Comparison of ENCODE assay signal across 8 mouse cellular contexts in the genomic region with DNA sequence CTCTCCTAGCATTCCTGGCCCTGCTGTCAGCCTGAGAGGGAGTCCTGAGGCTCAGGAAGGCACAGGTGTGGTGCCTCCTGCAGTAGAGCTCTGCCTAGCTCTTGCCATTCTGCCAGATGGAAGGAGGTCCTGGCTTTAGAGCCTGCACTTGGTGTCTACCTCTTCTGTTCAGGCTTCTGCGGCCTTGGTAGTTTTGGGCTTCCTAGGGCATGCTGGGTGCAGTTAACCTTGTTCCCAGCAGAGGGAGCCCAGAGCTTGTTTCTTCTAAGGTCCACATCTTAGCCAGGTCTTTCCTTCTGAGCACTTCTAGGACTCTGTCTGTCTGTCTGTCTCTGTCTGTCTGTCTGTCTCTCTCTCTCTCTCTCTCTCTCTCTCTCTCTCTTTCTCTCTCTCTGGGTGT. TPM values are rescaled to one million over a fixed set of nuclear protein-coding genes. Genes with fewer than 3 reads are reported as not detected.
DNase-seq lines count a peak whose midpoint lies in the region; TF ChIP-seq lines count a peak whose summit lies in the region.

No protein-coding gene starts in this region.

- DNase-seq in gastrocnemius, adult 2 months: peak; percentile 55
- DNase-seq in gastrocnemius, adult 8-10 months (ENCODE audit: low spot score in 2 of 2): no peak
- peak; percentile 24 to 49 for DNase-seq in CD8-positive naive resting alpha-beta T cell, adult 2 months (ENCODE audit: low read depth in 2 of 2, low spot score in 2 of 2)
- peak; percentile 75 for DNase-seq in brain, embryonic 14.5 days (ENCODE audit: low read depth)
- peak; percentile 12 for DNase-seq in fibroblast of lung, adult 2 months (ENCODE audit: low read depth)
- peak; percentile 37 for DNase-seq in large intestine, adult 2 months (ENCODE audit: low read depth, low spot score)
- peak; percentile 59 for DNase-seq in lung, postnatal 25 days (ENCODE audit: low spot score)
- DNase-seq in skeletal muscle tissue, adult 2 months (ENCODE audit: low read depth, low spot score): peak; percentile 31

- WGBS in large intestine, adult 2 months: 30% methylated on average over 1 of the region's 1 CpGs

- H3K4me3 ChIP-seq in gastrocnemius, adult 2 months: no peak overlapping the region

- TF ChIP-seq POLR2A in brain, embryonic 14.5 days (IDR thresholded peaks at IDR 0.05; ENCODE audit: borderline replicate concordance, extremely low read depth, insufficient read depth, insufficient read length, poor library complexity, severe bottlenecking): no peak

- H3K27ac ChIP-seq in gastrocnemius, adult 2 months: no peak overlapping the region

- intact Hi-C loops in gastrocnemius, adult 2 months (cut with DNase I): loop anchor here (1.0 kb wide), 1 partner anchor 59 kb away; no protein-coding TSS in a partner anchor

- TF ChIP-seq CTCF in gastrocnemius, adult 2 months (IDR thresholded peaks at IDR 0.05): peak; percentile 78
- TF ChIP-seq CTCF in brain, embryonic 14.5 days (IDR thresholded peaks at IDR 0.05; ENCODE audit: borderline replicate concordance, extremely low read depth, insufficient read depth, insufficient read length): peak; percentile 78

RNA-seq across cellular contexts. Expression of gene Thoc5, which starts 20.9 kb away (rescaled TPM):
- total RNA-seq in gastrocnemius, adult 2 months (2021): 10 to 100 TPM; 15.5 to 16.7 TPM
- 10 to 100 TPM; 14.0 to 16.3 (median 15.3) TPM for total RNA-seq in gastrocnemius, adult 8-10 months (2022)
- polyA plus RNA-seq in brain, embryonic 14.5 days (2012; rRNA removed): 75.1 and 84.7 TPM in 2 replicates
- polyA plus RNA-seq in large intestine, adult 2 months (2012; rRNA removed): 22.3 and 24.6 TPM in 2 replicates

RNA-seq across cellular contexts. Expression of gene Nefh, which starts 31.8 kb away (rescaled TPM):
- not detected for total RNA-seq in gastrocnemius, adult 2 months (2021)
- not detected for total RNA-seq in gastrocnemius, adult 8-10 months (2022)
- 1.5 and 4.9 TPM in 2 replicates for polyA plus RNA-seq in brain, embryonic 14.5 days (2012; rRNA removed)
- polyA plus RNA-seq in large intestine, adult 2 months (2012; rRNA removed): 0.12 and 0.24 TPM in 2 replicates

RNA-seq across cellular contexts. Expression of gene Nipsnap1, which starts 42.3 kb away (rescaled TPM):
- total RNA-seq in gastrocnemius, adult 2 months (2021): under 1 TPM; 0.20 to 0.31 TPM
- total RNA-seq in gastrocnemius, adult 8-10 months (2022): 1 to 10 TPM in 1 of 4 experiments, under 1 TPM in 3; 0.29 to 1.1 (median 0.71) TPM
- 101 and 117 TPM in 2 replicates for polyA plus RNA-seq in brain, embryonic 14.5 days (2012; rRNA removed)
- polyA plus RNA-seq in large intestine, adult 2 months (2012; rRNA removed): 26.4 and 70.0 TPM in 2 replicates

Comparison
In these comparisons a context has a peak if more than half of its experiments do, and no peak if none do; other contexts are left out.
1. DNase-seq: peak in gastrocnemius, adult 2 months (single experiment), CD8-positive naive resting alpha-beta T cell, adult 2 months (2 of 2), brain, embryonic 14.5 days (single experiment), fibroblast of lung, adult 2 months (single experiment), large intestine, adult 2 months (single experiment), lung, postnatal 25 days (single experiment) and skeletal muscle tissue, adult 2 months (single experiment); none in gastrocnemius, adult 8-10 months (0 of 2).